Mouse (Mus musculus) midbrain, embryonic 14.5 days (tissue): Measurements from ENCODE around the gene Tecpr1. TPM values are rescaled to one million over a fixed set of nuclear protein-coding genes. Genes with fewer than 3 reads are reported as not detected.
A peak's percentile ranks its signal among the peaks of the same experiment; 100 is the strongest.

Source experiments
- ATAC-seq: fragments of 200-750 bp; cut with Nextera tagmentation; 2 replicates; pipeline ENCODE4 v1.8.0; 2017; ENCODE audit warnings: moderate number of reproducible peaks, moderate library complexity; ENCODE audit not compliant: low FRiP score, low TSS enrichment
- DNase-seq: peaks from one replicate; pipeline ENCODE4 v3.0.0-alpha.2; 2015
- H3K27ac ChIP-seq: fragments of 300-500 bp; sonication (generic); replicated peaks from 2 replicates; pipeline ENCODE4 v1.5.1; 2014; ENCODE audit warnings: mild to moderate bottlenecking, low read depth, low read length, moderate library complexity
- H3K27me3 ChIP-seq: fragments of 300-500 bp; sonication (generic); 2 replicates; pipeline ENCODE4 v1.6.1; 2014; ENCODE audit warnings: low read length, control low read depth, mixed read lengths; ENCODE audit not compliant: control insufficient read depth, insufficient read depth
- H3K36me3 ChIP-seq: fragments of 300-500 bp; sonication (generic); 2 replicates; pipeline ENCODE4 v1.6.1; 2014; ENCODE audit warnings: low read length, control low read depth; ENCODE audit not compliant: control insufficient read depth, insufficient read depth
- H3K4me1 ChIP-seq: fragments of 300-500 bp; sonication (generic); 2 replicates; pipeline ENCODE4 v1.6.1; 2014; ENCODE audit warnings: mild to moderate bottlenecking, antibody characterized with exemption, low read length, control low read depth; ENCODE audit not compliant: control insufficient read depth, insufficient read depth
- H3K4me2 ChIP-seq: fragments of 300-500 bp; sonication (generic); 2 replicates; pipeline ENCODE4 v1.6.1; 2014; ENCODE audit warnings: mild to moderate bottlenecking, low read length, moderate library complexity
- H3K4me3 ChIP-seq: fragments of 300-500 bp; sonication (generic); replicated peaks from 2 replicates; pipeline ENCODE4 v1.5.1; 2014; ENCODE audit warnings: low read depth, low read length
- H3K9ac ChIP-seq: fragments of 300-500 bp; sonication (generic); replicated peaks from 2 replicates; pipeline ENCODE4 v1.6.1; 2014; ENCODE audit warnings: mild to moderate bottlenecking, low read length, moderate library complexity
- H3K9me3 ChIP-seq: fragments of 300-500 bp; sonication (generic); 2 replicates; pipeline ENCODE4 v1.6.1; 2016; ENCODE audit warnings: low read length, control low read depth, mixed read lengths; ENCODE audit not compliant: control insufficient read depth
- WGBS: fragments of 180-500 bp; shearing (Covaris S2); extraction: QIAGEN DNeasy Blood & Tissue Kit; methylation state at CpG from one replicate; pipeline ENCODE4 v1.1.7; 2014; 5-methylcytosine and 5-hydroxymethylcytosine counted together
- polyA plus RNA-seq: library from polyadenylated mRNA; unstranded; fragments of >200 nt; fragmentation: Nextera tagmentation; extraction: Ambion mirVana; gene quantifications from 2 replicates; pipeline ENCODE4 v1.2.1, GENCODE M21; 2014

Tecpr1 gene
- polyA plus RNA-seq, 1 experiment from 2014 or later: 36.8 TPM

DNA sequence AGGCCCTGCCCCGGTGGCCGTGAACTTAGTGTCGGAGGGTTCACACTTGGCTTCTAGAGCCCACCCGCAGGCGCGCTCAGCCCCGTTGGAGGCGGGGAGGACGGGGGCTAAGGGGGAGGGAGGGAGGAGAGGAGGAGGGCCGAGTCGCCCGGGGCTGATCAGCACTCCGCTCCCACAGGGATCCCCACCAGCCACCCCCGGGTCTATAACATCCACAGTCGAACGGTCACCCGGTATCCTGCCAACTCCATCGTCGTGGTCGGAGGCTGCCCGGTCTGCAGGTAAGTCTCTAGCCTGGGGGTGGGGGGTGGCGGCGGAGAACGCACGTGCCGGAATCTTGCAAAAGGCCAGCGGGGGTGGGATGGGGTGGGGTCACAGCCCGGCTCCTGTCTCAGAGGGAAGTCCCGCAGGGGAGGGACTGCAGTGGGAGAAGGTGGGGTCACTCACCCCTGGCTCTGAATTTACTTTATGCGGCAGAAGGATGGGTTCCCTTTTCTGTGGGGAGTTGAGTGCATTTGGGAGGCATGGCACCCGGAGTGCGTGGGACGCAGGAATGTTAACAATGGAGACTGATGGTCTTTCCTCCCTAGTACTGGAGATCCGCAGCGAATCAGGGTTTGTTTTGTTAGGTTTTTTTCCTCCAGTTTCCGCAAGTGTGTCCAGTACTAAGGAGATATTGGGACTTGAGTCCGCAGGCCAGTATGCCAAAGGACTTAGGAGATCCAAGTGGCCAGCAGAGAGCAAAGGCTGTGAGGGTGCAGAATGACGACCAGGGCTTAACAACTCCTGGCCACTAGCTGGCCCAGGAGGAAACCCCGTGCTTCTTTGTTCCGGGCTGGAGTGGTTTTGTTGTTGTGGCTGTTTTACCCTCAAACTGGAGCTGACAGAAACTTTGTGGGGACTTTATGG is 32.5 kb upstream of the Tecpr1 start:
- Histone ChIP-seq H3K4me3 (peak overlapping the region; percentile 99), H3K27me3 (no peaks in the 10 kb centered on the region), H3K36me3 (peaks cover 16% of the 10 kb centered on the region; the same call in 1 of the 2 replicates), H3K27ac (peak overlapping the region; percentile 87), H3K4me1 (peaks cover 35% of the 10 kb centered on the region), H3K9me3 (no peaks in the 10 kb centered on the region), H3K4me2 (peak overlapping the region; percentile 84), H3K9ac (peak overlapping the region; percentile 96)
- DNase-seq: peak; percentile 74
- peak; percentile 65 for ATAC-seq
- WGBS: under 1% methylated on average over 38 of the region's 40 CpGs

DNA sequence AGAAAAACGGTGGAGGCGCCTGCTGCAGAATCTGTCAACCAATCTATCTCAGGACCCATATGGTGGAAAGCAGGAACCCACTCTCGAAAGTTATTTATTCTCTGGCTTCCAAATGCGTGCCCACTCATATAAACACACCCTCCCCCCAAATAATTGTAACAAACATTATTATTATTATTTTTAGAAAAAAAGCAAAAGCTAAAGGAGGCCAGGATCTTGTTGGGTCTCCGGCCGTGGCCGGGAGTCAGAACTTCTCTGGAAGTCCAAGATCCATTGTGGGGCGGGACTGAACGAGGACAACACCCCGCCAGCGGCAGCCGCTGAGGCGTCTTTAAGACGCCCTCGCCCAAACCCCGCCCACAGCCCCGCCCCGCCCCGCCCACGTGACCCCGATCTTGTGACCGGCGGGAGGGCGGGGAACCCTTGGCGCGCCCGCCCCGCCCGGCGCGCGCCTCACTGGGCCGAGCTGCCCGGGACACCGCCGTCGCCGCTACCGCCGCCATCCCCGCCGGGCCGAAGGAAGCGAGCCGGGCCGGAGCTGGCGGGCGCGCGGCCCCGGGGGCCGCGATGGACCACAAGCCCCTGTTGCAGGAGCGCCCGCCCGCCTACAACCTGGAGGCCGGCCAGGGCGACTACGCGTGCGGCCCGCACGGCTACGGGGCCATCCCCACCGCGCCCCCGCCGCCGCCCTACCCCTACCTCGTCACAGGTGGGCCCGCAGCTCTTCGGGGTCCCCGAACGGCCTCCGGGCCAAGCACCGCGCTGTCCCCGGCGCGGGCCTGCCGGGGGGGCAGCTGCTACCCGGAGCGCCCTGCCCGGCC is 31.6 kb upstream of the Tecpr1 start:
- DNase-seq (peak; percentile 95), ATAC-seq (peak; percentile 83)
- H3K4me2 ChIP-seq: peak overlapping the region; percentile 84
- peak overlapping the region; percentile 87 for H3K27ac ChIP-seq
- no peaks in the 10 kb centered on the region for H3K9me3 ChIP-seq
- 1% methylated on average over 66 of the region's 84 CpGs for WGBS
- peaks cover 8% of the 10 kb centered on the region; the same call in 1 of the 2 replicates for H3K36me3 ChIP-seq
- no peaks in the 10 kb centered on the region for H3K27me3 ChIP-seq
- peaks cover 35% of the 10 kb centered on the region for H3K4me1 ChIP-seq
- peak overlapping the region; percentile 99 for H3K4me3 ChIP-seq
- peak overlapping the region; percentile 96 for H3K9ac ChIP-seq

DNA sequence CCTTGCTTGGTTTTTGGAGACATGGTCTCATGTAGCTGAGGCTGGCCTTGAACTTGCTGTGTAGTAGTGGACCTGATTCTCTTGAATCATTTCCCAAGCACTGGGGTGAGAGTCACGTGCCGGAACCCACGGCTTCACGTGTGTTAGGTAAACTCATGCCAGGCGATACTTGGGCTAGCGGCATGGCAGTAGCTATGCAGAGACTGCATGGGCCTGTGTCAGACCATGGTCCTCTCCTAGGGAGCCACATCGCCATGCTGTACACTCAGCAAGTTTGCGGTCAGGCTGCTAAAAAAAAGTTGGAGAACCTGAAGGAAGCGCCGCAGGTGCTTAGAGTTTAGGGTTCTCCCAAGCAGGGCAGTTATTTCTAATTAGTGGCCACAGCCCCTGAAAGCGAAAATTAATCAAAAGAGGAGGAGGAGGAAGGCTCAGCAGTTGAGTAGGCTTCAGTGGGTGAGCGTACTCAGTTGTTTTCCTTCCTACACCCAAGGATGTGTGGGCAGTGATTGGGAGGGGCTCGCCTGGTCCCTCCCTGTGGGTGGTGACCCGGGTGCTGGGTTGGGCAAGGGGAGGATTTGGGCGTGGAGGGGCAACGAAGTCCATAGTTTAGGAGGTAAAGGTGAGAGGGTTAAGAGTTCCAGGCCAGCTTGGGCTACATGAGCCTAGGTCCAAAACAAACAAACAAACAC is 30.9 kb upstream of the Tecpr1 start:
- DNase-seq (no peak), ATAC-seq (no peak)
- 61% methylated on average over 16 of the region's 16 CpGs for WGBS
- Histone ChIP-seq H3K27ac (no peak overlapping the region), H3K4me1 (peaks cover 30% of the 10 kb centered on the region), H3K4me3 (peak overlapping the region; percentile 99), H3K27me3 (no peaks in the 10 kb centered on the region), H3K9ac (no peak overlapping the region), H3K4me2 (peak overlapping the region; percentile 84), H3K36me3 (peaks cover 8% of the 10 kb centered on the region; the same call in 1 of the 2 replicates), H3K9me3 (no peaks in the 10 kb centered on the region)

DNA sequence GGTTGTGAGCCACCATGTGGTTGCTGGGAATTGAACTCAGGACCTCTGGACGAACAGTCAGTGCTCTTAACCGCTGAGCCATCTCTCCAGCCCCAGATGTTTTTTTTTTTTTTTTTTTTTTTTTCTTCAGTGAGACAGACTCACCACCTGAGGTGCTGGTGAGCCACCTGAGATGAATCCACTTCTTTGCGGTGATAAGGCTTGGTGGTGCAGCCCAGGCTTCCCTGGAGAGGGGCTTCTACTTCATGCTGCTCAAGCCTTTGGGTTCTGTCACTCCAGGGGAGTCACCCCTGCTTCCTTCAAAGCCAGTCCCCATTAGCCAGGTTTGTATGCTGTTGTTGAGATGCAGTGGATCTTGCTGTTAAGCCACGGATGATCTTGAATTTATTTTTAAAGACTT is 29.8 kb upstream of the Tecpr1 start:
- Histone ChIP-seq H3K27ac (no peak overlapping the region), H3K9me3 (no peaks in the 10 kb centered on the region), H3K27me3 (no peaks in the 10 kb centered on the region), H3K4me2 (no peak overlapping the region), H3K36me3 (no peaks in the 10 kb centered on the region), H3K4me3 (no peak overlapping the region), H3K9ac (no peak overlapping the region), H3K4me1 (peaks cover 20% of the 10 kb centered on the region)
- ATAC-seq (no peak), DNase-seq (no peak)
- WGBS: 76% methylated on average over 4 of the region's 4 CpGs

DNA sequence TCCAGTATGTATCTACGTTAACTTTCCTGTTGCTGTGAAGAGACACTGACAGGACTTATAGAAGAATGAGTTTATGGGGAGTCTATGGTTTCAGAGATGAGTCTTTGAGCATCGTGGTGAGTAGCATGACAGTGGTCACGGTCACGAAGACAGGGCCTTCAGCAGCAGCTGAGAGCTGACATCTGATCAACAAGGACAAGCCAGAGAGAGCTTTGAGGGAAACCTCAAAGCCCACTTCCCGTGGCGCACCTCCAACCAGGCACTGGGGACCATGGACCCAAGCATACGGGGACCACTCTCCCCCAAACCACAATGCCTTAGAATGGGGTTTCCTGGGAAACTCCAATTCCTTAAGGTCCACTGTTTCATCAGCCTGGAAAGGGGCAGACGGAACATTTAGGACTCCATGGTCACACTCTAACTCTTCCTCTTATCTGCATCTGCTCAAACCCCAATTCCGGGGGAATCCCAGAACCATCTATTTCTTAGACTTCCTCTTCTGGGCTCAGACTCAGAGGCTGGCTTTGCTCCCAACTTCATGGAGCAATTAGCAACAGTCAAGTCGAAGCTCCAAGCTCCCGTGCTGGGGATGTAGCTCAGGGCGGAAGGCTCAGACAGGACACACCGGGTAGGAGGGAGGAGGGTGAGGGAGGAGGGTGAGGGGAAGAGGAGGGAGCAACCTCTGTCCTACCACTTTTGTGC is 28.6 kb upstream of the Tecpr1 start:
- Histone ChIP-seq H3K27ac (no peak overlapping the region), H3K9ac (no peak overlapping the region), H3K4me3 (no peak overlapping the region), H3K4me1 (peaks cover 8% of the 10 kb centered on the region), H3K9me3 (no peaks in the 10 kb centered on the region), H3K36me3 (no peaks in the 10 kb centered on the region), H3K27me3 (no peaks in the 10 kb centered on the region), H3K4me2 (no peak overlapping the region)
- DNase-seq: no peak
- 92% methylated on average over 13 of the region's 13 CpGs for WGBS
- no peak for ATAC-seq

DNA sequence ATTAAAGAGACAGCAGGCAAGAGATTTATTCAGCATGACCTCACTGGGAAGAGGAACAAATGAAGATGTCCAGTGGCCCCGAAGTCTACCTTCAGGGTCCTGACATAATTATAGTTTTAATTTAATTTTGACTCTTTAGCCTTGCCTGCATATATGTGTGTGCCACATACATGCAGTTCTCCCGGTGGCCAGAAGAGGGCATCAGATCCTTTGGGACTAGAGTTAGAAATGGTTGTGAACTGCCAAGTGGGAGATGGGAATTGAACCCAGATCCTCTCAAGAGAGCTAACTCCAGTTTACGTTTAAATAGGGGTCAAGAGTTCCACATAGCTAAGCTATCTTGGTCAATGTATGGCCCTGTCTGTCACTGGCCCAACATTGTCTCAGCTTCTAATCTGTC is 26.5 kb upstream of the Tecpr1 start:
- H3K27ac ChIP-seq: no peak overlapping the region
- ATAC-seq: no peak
- no peak overlapping the region for H3K4me2 ChIP-seq
- no peaks in the 10 kb centered on the region for H3K36me3 ChIP-seq
- H3K4me1 ChIP-seq: no peaks in the 10 kb centered on the region
- 87% methylated on average over 3 of the region's 3 CpGs for WGBS
- no peak overlapping the region for H3K4me3 ChIP-seq
- no peak overlapping the region for H3K9ac ChIP-seq
- no peaks in the 10 kb centered on the region for H3K9me3 ChIP-seq
- no peaks in the 10 kb centered on the region for H3K27me3 ChIP-seq
- DNase-seq: no peak

DNA sequence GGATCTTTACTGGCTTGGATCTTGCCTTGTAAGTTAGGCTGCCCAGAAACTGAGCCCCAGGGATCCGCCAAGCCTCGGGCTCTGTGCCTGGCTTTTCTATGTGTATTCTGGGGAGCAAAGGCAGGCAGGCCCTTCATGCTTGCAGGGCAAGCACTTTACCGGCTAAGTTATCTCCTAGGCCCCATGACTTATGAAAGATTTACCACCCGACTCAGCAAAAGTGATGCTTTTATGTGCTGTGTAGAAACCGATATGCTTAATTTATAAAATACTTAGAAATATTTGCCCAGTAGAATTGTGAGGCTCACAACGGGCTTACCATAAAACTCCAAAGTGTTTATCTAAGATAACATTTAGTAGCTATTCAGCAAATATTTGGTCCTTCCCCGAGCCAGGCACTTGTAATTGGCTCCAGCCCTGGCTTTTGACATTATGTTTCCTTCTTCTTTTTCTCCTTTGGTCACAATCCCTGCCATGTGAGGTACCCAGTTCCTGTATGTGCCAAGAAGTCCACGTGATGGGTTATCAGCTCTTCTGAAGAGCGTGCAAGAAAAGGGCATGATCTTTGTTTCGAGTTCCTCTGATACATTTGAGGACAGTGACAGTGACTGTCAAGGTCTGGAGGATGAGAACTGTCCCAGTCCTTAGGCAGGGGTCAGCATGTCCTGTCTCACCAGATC is 24.6 kb upstream of the Tecpr1 start:
- no peak overlapping the region for H3K9ac ChIP-seq
- H3K4me1 ChIP-seq: no peaks in the 10 kb centered on the region
- no peaks in the 10 kb centered on the region for H3K36me3 ChIP-seq
- H3K27ac ChIP-seq: no peak overlapping the region
- H3K9me3 ChIP-seq: no peaks in the 10 kb centered on the region
- ATAC-seq: no peak
- H3K4me3 ChIP-seq: no peak overlapping the region
- no peak for DNase-seq
- 85% methylated on average over 10 of the region's 10 CpGs for WGBS
- H3K27me3 ChIP-seq: no peaks in the 10 kb centered on the region
- H3K4me2 ChIP-seq: no peak overlapping the region
